Mouse (Mus musculus) small intestine, adult 2 months (tissue): Measurements from ENCODE around the gene Adgrb3. TPM values are rescaled to one million over a fixed set of nuclear protein-coding genes. Genes with fewer than 3 reads are reported as not detected.
A peak's percentile ranks its signal among the peaks of the same experiment; 100 is the strongest.

Source experiments
- H3K27ac ChIP-seq: fragments of 200-500 bp; 2 replicates; pipeline ENCODE4 v1.5.1; 2012; ENCODE audit warnings: low read depth, low read length, control low read depth, inconsistent platforms; ENCODE audit not compliant: insufficient read depth
- H3K27me3 ChIP-seq: fragments of 200-500 bp; 2 replicates; pipeline ENCODE4 v1.6.1; 2012; ENCODE audit warnings: mild to moderate bottlenecking, moderate library complexity, low read length, inconsistent platforms; ENCODE audit not compliant: control insufficient read depth, insufficient read depth
- H3K36me3 ChIP-seq: fragments of 200-500 bp; 2 replicates; pipeline ENCODE4 v1.6.1; 2012; ENCODE audit warnings: mild to moderate bottlenecking, low read length, control low read depth, inconsistent platforms; ENCODE audit not compliant: control insufficient read depth, insufficient read depth
- H3K4me1 ChIP-seq: fragments of 200-500 bp; 2 replicates; pipeline ENCODE4 v1.6.1; 2012; ENCODE audit warnings: low read length, inconsistent platforms, mixed read lengths; ENCODE audit not compliant: control insufficient read depth, insufficient read depth, insufficient read length
- H3K4me3 ChIP-seq: fragments of 200-500 bp; 2 replicates; pipeline ENCODE4 v1.5.1; 2012; ENCODE audit warnings: low read depth, mild to moderate bottlenecking, control low read depth, inconsistent platforms, low read length, moderate library complexity
- CTCF ChIP-seq: fragments of 200-500 bp; IDR thresholded peaks from 2 replicates; pipeline ENCODE4 v1.5.1; 2012; ENCODE audit warnings: low read depth, mild to moderate bottlenecking, control low read depth, inconsistent platforms, low read length, moderate library complexity, mixed read lengths; ENCODE audit not compliant: insufficient replicate concordance, insufficient read length; ENCODE audit errors: extremely low read depth
- POLR2A ChIP-seq: fragments of 200-500 bp; IDR thresholded peaks from 2 replicates; pipeline ENCODE4 v1.6.1; 2012; ENCODE audit warnings: low read depth, mild to moderate bottlenecking, control low read depth, inconsistent platforms, low read length, moderate library complexity
- WGBS: fragments of 180-500 bp; shearing (Covaris S2); methylation state at CpG from one replicate; pipeline ENCODE4 v1.1.7; 2018; 5-methylcytosine and 5-hydroxymethylcytosine counted together
- polyA plus RNA-seq: library from polyadenylated mRNA; depleted of rRNA; stranded (reverse); fragments of >200 nt; gene quantifications from 2 replicates; pipeline ENCODE4 v1.2.3, GENCODE M21; 2012; rRNA removed

Adgrb3 gene
- polyA plus RNA-seq, result 0.04 and 0.05 TPM in 2 replicates

DNA sequence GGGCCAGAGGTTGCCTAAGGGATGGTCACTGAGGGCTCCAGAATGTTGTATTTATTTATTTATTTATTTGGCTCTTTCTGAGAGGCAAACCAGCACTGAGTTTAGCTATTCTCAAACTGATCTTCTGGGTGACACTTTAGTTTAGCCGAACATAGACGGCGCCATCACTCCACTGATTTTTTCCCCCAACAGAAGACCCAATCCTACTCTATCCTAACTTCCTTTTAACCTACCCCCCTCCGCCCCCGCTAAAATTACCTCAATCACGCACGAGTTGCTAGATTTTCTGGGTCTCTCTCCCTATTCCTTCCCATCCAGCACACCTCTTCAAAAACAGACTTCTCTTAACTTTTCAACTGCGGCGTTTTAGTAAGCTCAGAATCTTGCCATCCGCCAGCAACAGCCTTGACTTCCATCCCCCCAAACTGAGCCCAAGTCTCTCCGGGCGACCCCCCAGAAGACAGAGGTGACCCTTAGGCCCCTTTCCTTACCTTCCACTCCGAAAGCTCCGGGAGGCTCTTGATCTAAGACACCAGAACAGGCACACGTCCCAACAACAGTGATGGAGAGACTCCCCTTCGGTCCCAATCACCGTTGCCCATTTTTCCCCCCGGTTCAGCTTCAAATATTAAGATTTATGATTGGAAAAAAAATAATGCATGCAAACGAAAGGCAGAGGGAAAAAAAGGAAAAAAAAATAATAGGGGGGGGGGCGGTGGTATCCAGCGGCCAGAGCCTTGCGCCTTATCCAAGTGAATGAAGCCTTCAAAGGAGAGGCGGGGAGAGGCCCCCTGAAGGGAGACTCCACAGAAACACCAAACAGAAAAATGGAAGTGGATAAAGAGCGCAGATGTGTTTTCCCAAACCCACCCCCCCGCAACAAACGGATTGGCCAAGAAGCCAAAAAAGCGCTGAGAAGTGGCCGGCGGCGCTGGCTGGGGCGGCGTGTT lies at the start of gene Adgrb3:
Gene Adgrb3, minus strand, starts transcription at position 737 of the 950 bp plus-strand sequence.
- no peak for TF ChIP-seq POLR2A
- TF ChIP-seq CTCF, result no peak
- Histone ChIP-seq H3K27ac (no peak within 1 kb of the TSS), H3K27me3 (no peaks in the 10 kb centered on the region; the same call in none of the 2 replicates), H3K4me3 (peak within 1 kb of the TSS; percentile 35), H3K4me1 (no peaks in the 10 kb centered on the region), H3K36me3 (no peaks in the 10 kb centered on the region)
- WGBS, result 11% methylated on average over 32 of the region's 32 CpGs

DNA sequence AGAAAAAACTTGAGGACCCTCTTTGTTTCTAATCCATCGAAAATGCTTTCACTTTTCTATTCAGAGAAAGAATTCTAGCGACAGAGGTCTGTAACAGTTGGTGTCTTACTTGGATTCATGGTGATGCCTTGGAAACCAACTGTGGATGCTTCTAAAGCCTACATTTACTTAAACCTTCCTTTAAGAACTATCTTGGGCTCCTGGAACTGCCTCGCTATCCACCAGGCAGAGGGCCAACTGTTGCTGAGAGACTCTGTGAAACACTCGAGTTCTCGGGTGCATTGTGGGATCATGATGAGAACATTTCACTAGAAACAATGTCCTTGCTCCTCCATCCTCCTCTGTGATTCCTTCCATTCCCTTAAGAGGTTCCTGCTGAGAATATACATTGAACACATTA lies 48.0 kb upstream of the Adgrb3 start:
- WGBS, result 82% methylated on average over 5 of the region's 5 CpGs
- Histone ChIP-seq H3K36me3 (no peaks in the 10 kb centered on the region), H3K27ac (no peak overlapping the region), H3K4me3 (no peak overlapping the region), H3K4me1 (no peaks in the 10 kb centered on the region), H3K27me3 (no peaks in the 10 kb centered on the region)
- no peak for TF ChIP-seq CTCF
- TF ChIP-seq POLR2A, result no peak

DNA sequence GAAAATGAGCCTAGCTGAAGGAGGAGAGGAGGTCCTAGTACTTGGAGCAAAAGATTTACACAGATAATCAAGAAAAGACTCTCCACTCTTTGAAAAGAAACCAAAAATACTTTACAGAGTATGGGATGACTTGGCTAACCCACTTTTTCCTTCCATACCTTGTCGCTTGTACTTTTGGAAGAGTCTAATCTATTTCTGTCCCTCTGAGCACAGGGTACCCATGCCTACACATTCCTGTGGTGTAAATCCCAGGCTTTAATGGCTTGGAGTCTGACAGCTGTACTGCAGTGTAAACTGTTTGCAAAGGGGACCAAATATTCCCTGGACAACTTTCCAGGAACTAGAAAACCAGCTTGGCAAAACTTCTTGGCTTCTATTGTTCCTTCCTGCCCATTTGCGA lies 28.0 kb upstream of the Adgrb3 start:
- H3K4me3 ChIP-seq, result no peak overlapping the region
- no peaks in the 10 kb centered on the region for H3K36me3 ChIP-seq
- TF ChIP-seq POLR2A (no peak), CTCF (no peak)
- 83% methylated on average over 2 of the region's 2 CpGs for WGBS
- no peaks in the 10 kb centered on the region for H3K4me1 ChIP-seq
- H3K27me3 ChIP-seq, result no peaks in the 10 kb centered on the region
- no peak overlapping the region for H3K27ac ChIP-seq

DNA sequence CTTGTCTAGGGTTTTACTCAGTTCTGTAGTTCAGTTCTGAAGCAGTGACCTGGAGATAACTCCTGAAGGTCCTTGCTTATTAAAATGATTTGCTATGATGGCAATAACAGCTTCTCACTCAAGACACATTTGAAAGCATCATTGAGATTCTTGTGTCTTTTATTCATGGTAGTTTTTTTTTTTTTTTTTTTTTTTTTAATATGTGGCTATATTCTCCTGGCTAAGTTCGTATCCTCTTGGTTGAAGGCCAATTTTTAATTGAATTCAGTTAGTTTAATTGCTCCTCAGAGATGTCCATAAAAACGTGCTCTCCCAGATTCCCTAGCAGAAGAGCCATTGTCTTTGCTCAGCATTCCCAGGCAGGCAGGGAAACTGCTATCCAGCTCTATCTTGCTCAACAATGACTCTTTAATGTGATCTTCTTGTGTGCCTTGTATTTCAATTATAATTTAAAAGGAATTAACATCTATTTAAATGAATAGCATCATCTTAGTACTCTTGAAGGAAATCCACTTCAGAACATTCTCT lies 25.0 kb upstream of the Adgrb3 start:
- TF ChIP-seq POLR2A (no peak), CTCF (no peak)
- Histone ChIP-seq H3K4me1 (no peaks in the 10 kb centered on the region), H3K27ac (no peak overlapping the region), H3K27me3 (no peaks in the 10 kb centered on the region), H3K36me3 (no peaks in the 10 kb centered on the region), H3K4me3 (no peak overlapping the region)
- 37% methylated on average over 2 of the region's 2 CpGs for WGBS

DNA sequence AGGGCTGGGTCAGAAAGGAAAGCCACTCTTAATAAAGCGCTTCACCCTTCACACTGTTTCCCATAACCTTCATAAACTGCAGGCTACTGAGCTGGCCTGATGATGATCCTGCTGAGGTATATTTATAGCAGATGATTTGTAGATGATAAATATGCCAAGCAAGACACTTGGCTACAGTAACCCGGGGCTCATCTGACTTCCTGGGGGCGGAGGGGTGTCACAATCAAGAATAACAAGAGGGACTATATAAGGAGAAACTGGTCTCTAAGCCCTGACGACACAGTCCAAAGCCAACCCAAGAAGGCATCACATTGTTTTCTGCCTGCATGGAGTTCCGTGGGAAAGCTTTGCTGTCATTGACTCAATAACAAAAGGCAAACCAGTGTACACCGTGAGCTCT lies 2.8 kb upstream of the Adgrb3 start:
- 68% methylated on average over 6 of the region's 6 CpGs for whole genome bisulfite sequencing
- no peaks in the 10 kb centered on the region; the same call in none of the 2 replicates for H3K27me3 ChIP-seq
- no peak overlapping the region for H3K4me3 ChIP-seq
- H3K4me1 ChIP-seq, result no peaks in the 10 kb centered on the region
- H3K36me3 ChIP-seq, result no peaks in the 10 kb centered on the region
- no peak overlapping the region for H3K27ac ChIP-seq
- no peak for TF ChIP-seq CTCF
- no peak for TF ChIP-seq POLR2A

DNA sequence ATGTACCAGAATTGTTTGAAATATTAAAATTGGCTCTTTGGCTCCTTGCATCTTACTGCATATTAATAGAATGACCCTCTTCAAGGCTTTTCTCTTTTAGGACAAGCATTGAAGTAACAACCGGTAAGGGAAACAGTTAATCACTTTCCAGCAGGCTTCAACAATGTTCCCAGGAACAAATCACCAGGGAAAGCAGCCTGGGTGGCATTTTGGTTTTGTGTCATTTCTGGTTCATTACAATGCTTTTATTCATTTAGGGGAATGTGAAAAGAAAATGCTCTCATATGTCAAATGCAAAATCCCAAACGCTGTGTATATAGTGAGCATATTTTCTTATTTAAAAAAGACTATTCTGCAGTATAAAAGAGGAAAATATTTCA lies 2.0 kb upstream of the Adgrb3 start:
- Histone ChIP-seq H3K27me3 (no peaks in the 10 kb centered on the region; the same call in none of the 2 replicates), H3K36me3 (no peaks in the 10 kb centered on the region), H3K4me1 (no peaks in the 10 kb centered on the region), H3K27ac (no peak overlapping the region), H3K4me3 (no peak overlapping the region)
- TF ChIP-seq POLR2A (no peak), CTCF (no peak)
- WGBS, result 54% methylated on average over 2 of the region's 2 CpGs
